Mouse (Mus musculus) adrenal gland, postnatal 10 days (tissue): Measurements from ENCODE around the gene Cuedc2. TPM values are rescaled to one million over a fixed set of nuclear protein-coding genes. Genes with fewer than 3 reads are reported as not detected.
A peak's percentile ranks its signal among the peaks of the same experiment; 100 is the strongest.

Source experiments
- DNase-seq: peaks from one replicate; pipeline ENCODE4 v3.0.0; 2021; ENCODE audit warnings: mixed read lengths
- long read RNA-seq, 2 experiments: library from polyadenylated mRNA; stranded (forward); transcript quantifications; one replicate each; pipeline ENCODE4 v2.0.0; 2021
- total RNA-seq, 2 experiments: library from RNA; stranded (reverse); gene quantifications; 2 replicates each; pipeline ENCODE4 v1.2.3; 2021

Cuedc2 gene
- total RNA-seq: 10 to 100 TPM; 78.9 to 90.4 TPM
- long read RNA-seq, experiment 1, transcript Cuedc2-201 (9 exons, 1,833 nt): major isoform, 31 of 160 reads
- long read RNA-seq, experiment 1, transcript Cuedc2-204 (9 exons, 1,050 nt): minor isoform, 5 of 160 reads
- long read RNA-seq, experiment 1, transcript Cuedc2-203 (9 exons, 1,790 nt): minor isoform, 13 of 160 reads
- long read RNA-seq, experiment 1, transcript Cuedc2-206 (10 exons, 1,164 nt): minor isoform, 15 of 160 reads
- long read RNA-seq, experiment 1, partial matches to known transcripts: 24 of 160 reads
- long read RNA-seq, experiment 1, other reads (novel, unspliced or antisense): 64 of 160 reads
- long read RNA-seq, experiment 2, transcript Cuedc2-203 (9 exons, 1,790 nt): minor isoform, 11 of 99 reads
- long read RNA-seq, experiment 2, transcript Cuedc2-206 (10 exons, 1,164 nt): minor isoform, 6 of 99 reads
- long read RNA-seq, experiment 2, transcript Cuedc2-201 (9 exons, 1,833 nt): major isoform, 26 of 99 reads
- long read RNA-seq, experiment 2, partial matches to known transcripts: 15 of 99 reads
- long read RNA-seq, experiment 2, other reads (novel, unspliced or antisense): 31 of 99 reads

DNA sequence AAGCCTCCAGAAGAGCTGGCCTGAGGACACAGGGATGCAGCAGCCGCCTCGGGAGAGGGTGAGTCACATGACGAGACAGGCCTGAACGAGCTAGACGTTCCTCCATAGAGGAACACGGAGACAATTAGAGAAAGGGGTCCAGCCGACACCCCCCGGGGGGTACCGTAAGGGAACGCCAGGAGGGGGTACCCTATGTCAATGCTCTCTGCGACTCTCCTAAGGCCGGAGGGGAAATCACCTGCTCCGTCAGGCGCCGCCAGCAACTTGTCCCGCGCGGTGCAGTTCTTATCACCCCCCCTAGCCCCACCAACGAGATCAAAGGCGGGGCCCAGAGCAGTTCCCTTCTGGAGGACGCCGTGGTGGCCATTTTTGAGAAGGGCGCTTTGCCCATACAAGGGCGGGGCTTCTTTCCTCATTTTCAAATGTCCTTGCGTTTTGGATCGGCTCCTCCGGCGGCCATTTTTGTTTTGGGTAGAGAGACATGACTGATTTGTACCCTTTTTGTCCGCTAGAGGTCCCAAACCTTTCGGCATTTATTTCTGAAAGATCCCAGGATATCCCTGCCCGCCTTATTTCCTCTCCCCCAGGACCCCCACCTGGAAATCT, at the start of gene Cuedc2:
TSS of gene Cuedc2 (minus strand) at position 372 of the 606 bp plus-strand sequence.
- peak; percentile 98 for DNase-seq

DNA sequence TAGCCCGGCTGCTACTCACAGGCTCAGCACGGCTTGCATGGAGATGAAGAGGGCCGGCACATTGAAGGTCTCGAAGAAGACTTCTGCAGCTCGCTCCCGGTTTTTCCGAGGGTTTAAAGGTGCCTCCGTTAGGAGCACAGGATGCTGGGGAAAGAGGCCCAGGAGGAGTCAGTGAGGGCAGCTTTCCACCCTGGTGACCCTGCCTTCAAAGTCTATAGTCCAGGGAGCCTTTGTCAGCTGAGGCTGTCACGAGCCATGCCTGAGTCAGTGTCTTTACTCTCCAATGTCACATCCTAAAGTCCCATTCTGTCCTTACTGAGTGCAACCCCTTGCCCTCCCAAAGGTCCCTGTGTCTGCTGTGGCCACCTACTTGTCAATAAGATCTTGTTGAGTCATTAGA, 43.8 kb upstream of the Cuedc2 start:
- no peak for DNase-seq

DNA sequence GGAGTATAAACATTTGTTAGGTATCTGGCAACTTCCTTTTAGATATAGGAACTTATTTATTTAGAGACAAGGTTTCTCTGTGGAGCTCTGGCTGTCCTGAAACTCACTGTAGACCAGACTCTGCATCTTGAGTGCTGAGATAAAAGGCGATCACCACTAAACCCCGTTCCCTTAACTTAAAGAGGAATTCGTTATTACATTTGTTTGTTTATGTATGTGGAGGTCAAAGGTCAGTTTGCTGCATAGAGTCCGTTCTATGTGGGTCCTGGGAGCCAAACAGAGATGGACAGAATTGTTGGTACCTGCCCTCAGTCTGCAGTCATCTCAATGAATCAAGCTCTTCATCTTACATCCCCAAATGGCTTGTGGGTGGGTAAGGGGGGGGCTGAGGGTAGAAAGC, 37.4 kb upstream of the Cuedc2 start:
- DNase-seq: no peak

DNA sequence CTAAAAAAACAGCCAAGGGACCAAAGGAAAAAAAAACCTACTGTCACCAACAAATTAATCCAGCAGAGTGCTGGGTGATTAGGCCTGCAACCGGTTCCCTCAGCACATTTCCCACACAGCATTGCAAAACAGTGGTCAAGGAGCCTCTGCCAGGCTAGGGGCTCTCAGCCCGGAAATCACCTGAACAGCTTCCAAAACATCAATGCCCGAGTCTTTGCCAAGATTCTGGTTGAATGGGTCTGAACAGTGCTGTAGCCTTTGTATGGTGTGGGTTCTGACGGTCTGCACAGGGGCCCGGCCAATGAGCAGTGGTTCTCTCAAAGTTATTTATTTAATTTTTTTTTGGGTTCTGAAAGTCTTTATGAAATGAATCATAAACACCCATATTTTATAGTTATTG, 37.0 kb upstream of the Cuedc2 start:
- DNase-seq: no peak

DNA sequence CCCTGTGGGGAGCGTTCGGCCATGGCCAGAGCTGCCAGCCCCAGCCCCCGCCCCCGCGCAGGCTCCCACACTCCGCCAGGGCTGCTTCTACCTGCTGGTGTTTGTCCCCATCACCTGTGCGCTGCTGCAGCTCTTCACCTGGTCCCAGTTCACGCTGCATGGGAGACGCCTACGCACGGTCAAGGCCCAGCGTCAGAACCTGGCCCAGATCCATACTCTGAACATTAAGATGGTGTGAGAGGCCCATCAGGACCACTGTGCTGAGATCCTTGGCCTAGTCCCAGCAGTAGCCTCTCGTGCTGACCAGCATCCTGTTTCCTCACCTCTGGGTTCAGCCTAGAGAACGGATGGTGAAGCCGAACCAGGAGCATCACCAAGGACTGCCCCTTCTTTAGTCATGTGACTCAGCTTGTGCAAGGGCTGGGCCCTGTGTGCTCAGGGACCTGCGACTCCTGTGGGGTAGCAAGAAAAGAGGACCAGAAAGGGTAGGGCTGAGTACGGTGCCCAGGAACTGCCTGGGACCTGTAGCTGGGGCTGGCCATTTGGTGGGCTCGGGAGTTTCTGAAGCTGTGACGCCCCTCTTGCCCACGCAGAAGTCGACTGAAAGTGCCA, 36.1 kb upstream of the Cuedc2 start:
- DNase-seq: no peak

DNA sequence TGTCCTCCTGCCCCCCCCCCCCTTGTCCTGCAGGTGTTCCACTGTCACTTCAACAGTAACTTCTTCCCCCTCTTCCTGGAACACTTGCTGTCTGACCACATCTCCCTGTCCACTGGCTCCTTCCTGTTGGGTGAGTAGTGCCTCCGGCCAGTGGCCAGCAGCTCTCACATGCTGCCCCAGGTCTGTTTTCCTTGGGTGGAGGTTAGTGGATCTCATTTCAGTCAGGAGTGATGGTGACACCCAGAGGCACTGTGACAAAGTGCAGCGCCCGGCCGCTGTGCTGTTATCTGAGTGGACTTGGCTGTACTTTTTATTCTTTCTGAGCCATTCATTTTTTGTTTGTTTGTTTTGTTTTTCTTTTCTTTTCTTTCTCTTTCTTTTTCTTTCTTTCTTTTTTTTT, 30.7 kb upstream of the Cuedc2 start:
- peak; percentile 77 for DNase-seq

DNA sequence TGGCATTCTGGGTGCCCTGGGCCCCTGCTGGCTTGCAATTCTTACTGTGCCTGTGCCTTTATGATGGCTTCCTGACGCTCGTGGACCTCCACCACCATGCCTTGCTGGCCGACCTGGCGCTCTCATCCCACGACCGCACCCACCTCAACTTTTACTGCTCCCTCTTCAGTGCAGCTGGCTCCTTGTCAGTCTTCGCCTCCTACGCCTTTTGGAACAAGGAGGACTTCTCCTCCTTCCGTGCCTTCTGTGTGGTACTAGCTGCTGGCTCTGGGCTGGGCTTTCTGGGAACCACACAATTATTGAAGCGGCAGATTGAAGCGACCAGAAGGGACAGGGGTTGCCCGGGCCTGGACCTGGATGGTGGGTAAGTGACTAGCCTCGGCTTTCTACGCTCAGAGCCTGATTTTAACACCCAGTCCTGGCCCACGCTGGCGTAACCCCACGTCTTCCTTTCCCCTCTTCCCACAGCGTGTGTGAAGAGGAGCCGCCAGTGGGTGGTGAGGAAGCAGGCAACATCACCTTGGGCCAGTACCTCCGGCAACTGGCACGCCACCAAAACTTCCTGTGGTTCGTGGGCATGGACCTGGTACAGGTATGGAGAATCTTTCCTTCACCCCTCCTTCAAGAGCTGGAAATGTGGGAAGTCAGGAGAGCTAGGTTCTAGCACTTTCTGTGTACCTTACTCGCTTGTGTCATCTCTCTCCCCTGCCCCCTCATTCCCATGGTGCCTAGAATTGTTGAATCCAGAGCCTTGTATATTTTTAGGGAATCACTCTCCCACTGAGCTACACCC, 29.5 kb upstream of the Cuedc2 start:
- DNase-seq: no peak

DNA sequence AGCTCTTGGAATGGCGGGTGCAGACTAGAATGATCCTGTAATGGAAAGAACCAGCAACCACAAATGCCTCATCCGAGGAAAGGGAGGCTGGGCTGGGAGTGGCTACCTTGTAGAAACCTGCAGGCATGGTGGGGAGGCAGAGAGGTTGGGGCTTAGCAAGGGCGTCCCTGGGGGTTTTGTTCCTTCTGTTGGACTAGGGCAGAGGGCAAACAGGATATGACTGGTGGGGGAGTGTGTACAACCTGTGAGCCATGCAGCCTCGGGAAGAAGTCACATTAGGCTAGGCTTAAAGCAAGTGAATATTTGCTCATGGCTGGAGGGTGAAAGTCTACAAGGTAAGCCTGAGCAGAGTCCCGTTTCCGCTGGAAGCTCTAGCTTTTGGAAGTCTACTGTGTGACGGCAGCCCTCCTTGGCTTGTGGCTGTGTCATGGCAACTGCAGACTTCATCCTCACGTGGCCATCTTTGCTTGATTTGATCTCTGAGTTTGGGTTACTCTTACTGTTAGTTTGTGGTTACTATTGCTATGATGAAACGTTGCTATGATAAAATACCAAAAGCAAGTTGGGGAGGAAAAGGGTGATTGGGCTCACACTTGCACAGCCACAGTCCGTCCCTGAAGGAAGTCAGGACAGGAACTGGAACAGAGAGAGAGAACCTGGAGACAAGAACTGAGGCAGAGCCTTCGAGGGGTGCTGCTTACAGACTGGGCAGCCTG, 24.9 kb upstream of the Cuedc2 start:
- DNase-seq: no peak

DNA sequence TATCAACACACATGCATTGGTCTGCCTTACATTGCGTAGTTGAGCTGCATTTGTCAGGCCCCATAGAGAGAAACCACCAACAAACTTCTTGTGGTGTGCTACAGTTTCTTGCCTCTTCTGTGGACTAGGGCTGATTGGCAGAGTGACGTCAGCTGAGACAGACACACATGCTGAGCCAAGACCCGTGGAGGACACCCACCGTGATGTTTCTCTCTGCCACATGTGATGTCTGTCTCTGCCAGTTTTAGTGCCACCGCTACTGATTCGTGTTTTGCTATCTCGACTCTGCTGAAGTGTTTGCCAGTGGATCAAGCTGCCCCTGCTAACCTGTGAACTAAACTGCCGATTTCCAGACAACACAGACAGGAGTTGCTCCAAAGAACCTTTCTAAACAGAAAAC, 23.6 kb upstream of the Cuedc2 start:
- DNase-seq: no peak

DNA sequence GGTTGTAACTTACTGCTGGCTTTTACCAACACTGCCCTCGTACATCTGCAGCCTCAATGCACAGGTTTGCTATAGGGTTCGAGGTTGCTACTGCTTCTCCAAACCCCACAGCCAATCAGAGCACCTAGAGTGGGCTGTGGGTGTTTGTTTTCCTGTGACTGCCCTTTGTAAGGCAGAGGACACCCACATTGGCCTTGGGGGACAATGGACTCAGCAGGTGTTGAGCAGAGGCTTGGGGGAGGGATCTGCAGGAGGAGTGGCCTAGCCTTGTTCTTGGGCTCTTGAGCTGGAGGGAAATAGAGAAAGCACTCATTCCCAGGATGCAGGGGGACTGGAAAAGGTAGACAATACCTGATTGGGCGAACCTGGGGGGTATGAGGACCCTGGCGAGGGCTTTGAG, 19.9 kb upstream of the Cuedc2 start:
- DNase-seq: no peak

DNA sequence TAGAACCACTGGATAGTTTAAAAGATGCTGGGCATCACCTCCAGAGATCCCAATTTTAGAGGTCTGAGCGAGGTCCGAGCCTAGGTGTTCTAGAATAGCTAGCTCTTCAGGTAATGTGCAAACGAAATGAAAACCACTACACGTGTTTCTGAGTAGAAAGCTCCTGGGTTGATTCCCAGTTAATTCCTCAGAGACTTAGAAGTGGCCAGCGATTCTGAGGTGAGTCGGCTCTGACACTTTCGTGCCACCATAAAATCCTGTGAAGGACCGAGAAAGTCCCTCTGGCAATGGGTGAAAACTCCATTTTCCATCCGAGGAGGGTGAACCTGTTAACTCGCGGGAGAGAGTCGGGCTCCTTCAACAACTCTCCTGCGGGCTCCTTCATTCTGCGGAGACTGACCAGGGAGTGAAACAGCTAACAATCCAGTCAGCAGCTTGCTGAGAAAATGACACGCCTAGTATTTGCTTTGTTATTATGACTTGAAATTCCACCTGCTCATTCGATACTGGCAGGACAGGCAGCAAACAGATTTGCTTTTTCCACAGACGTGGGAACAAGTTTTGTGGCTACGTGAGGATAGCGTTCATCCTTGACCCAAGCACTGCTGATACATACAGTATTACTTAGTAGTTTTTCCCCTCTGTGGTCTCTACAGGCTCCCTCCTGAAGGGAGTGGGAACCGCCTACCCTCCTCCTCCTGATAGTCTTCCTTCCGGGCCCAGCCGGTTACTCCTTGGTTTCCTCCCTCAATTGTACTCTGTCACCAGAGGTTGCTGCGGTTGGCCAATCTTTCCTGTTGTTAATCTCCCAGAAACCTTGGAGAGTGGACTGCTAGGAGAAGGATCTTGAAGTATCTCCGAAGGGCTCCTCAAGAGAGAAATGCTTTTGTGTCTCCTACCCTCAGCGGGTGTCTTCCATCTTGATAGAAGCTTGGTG, 19.1 kb upstream of the Cuedc2 start:
- no peak for DNase-seq

DNA sequence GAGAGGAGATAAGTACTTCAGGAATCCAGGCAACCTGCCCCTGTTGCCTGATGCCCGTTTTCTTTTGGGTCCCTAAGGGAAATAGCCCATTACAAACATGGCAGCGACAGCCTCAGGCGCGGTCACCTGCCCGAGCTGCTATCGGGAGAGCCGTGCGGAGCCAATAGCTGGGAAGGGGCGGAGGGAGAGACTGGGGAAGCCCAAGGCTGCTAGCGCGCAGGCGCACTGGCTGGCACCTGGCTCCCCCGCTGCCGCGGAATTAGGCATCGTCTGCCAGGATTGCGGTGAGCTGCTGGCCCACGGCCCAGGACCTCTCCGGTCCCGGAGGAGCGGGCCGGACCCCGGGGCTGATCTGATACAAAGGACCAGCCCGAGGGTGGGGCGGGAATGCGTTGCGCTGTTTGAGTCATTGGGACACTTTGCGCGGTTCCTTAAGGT, 18.2 kb upstream of the Cuedc2 start:
- DNase-seq: peak; percentile 89

DNA sequence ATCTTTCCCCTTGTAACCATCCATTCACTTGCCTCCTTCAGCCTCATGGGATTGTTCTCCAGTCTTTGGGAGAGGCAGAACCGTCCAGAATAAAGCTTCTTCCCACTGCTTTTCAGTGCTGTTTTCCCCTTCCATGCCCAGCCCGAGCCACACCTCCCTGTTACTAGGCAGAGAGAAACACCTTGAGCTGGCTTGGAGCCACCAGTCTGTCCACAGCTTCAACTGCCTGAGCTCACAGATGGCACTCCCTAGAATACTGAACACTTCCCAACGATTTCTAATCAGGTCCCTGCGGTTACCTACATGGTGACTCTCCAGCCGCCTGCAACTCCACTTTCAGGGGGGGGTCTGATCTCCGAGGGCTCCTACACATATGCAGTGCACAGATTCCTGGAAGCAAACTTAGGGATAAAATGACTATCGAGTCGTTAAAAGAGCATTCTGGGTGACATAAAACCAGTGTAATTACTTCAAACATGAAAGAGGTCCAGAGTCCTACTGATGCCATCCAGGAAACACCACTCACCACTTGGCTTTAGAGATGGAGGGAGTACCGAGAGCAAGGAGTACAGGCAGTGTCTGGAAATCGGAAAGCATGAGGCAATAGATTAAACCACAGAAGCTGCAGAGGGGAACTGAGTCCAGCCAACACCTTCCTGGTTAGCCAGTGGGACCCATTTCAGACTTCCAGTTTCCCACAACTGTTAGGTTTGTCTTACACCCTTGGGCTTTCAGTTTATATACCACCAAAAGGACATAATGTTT, 11.8 kb upstream of the Cuedc2 start, which contains the start of gene 2310034G01Rik:
TSS of gene 2310034G01Rik (minus strand) at position 135 of the 765 bp plus-strand sequence.
- no peak for DNase-seq

DNA sequence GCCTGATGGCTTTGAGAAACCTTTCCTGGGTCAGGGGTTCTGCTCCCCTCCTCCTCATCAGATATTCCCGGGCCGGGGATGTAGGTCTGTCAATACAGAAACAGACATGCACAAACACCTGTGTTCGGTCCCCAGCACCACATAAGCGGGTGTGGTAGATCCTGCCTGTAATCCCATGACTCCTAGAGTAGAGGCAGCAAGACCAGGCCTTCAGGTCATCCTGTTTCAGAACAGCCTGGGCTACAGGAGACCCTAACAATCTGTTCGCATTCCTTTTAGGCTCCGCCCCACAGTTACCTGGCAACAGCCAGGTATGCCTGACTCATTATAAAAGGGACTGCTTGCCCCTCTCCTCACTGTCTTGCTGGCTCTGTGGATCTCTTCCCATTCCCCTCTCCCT, 11.0 kb upstream of the Cuedc2 start:
- DNase-seq: no peak

DNA sequence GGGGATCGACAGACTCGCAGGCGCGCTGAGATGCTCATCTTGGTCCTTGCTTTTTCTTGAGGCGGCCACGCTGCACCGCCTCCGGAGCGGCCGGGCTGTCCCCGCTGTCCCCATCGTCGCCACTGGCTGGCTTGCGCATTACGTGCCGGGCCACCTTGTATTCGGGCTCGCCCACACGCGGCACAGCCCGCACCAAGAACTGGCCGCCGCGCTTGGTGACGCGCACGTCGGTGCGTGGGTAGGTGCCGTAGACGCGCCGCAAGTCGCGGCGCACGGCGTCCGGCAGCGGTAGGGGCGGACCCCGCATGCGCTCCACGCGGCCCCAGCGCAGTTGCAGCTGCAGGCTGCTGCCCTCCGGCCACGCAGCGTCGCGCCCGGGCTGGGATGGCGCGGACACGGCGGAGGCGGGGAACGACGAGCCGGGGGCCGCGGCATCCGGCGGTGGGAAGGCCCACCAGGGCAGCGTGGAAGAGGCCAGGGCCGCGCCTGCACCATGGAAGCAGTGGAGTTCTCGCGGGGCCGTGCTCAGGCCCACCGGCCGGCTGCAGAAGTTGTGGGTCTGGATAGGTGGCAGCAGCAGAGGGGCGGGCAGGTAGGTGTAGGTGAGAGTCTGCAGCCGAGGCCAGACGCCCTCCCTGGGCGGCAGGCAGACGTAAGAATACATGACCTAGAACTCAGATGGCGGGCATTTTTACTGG, 10.4 kb upstream of the Cuedc2 start:
- peak; percentile 88 for DNase-seq

DNA sequence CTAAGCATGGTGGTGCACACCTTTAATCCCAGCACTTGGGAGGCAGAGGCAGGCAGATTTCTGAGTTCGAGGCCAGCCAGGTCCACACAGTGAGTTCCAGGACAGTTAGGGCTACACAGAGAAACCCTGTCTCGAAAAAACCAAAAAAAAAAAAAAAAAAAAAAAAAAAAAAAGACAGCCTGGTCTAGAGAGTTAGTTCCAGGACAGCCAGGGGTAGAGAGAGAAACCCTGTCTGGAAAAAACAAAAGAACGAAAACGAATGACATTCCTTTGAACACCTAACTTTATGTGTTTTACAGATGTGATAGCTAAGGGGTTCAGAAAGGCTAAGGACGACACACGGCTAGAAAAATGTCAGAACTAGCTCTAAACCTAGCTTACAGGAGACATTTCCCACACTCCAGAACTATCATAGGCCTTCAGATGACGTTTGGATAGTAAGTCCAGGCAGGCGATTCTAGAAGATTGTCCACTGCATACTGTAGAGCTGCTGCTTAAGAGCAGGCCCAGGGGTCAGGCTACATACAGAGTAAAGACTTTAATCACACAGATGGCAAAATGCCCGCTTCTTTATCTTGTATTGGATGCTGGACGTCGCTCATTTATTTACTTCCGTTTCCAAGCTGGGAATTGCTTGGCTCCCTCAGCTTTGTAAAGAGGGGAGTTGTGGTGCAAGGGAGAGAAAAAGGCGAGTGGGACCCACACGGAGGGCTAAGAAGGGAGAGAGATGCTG, 9.6 kb upstream of the Cuedc2 start:
- DNase-seq: no peak

DNA sequence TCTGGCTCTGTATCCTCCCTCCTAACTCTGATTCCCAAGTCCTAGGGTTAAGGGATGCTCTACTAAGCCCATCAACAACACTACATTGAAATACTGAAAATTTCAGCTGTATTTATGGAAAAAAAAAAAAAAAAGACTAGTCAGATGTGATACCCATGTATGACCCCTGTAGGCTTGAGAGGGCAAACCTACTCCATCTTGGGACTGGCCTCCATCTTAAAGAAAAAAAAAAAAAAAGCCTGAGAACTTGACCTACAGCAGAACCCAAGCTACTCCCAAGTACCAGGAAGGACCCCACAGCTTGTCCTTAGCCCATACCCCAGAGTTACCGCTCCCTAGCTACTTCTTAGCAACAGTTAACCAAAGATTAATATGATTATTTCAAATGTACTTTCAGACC, 8.6 kb upstream of the Cuedc2 start:
- no peak for DNase-seq
